Mouse (Mus musculus): Measurements from ENCODE around the gene Ifitm2.

DNA sequence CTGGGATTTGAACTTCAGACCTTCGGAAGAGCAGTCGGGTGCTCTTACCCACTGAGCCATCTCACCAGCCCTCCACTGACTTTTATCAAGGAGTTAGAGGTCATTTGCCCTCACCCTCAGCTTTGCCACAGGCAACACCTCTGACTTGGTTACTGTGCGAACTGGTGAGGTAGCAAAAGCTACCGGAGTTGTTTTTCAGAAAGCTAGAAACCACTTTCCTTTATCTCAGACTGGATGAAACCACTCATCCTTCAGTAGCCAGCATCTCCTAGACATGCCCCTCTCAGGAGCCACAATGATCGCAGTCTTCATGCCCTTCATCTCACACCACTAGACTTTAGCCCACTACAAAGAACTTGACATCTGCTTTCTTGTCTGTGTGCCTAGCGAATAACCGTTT lies 27.2 kb upstream of the Ifitm2 start:
- no peak for TF ChIP-seq POLR2A (IDR thresholded peaks at IDR 0.05; ENCODE audit: control insufficient read depth, extremely low read depth, insufficient read depth, low read length, poor library complexity)
- TF ChIP-seq CTCF (IDR thresholded peaks at IDR 0.05; ENCODE audit: borderline replicate concordance, control insufficient read depth, extremely low read depth, insufficient read depth, low read length, poor library complexity) = no peak

All from thymus, adult 2 months (tissue).